Mouse (Mus musculus) embryo, embryonic 10.5 days (tissue): Measurements from ENCODE around the gene Arpc2.
A peak's percentile ranks its signal among the peaks of the same experiment; 100 is the strongest.

Experiments used
- DNase-seq: peaks from one replicate; pipeline ENCODE4 v3.0.0-alpha.2; 2015; ENCODE audit warnings: low spot score

The Arpc2 gene

DNA sequence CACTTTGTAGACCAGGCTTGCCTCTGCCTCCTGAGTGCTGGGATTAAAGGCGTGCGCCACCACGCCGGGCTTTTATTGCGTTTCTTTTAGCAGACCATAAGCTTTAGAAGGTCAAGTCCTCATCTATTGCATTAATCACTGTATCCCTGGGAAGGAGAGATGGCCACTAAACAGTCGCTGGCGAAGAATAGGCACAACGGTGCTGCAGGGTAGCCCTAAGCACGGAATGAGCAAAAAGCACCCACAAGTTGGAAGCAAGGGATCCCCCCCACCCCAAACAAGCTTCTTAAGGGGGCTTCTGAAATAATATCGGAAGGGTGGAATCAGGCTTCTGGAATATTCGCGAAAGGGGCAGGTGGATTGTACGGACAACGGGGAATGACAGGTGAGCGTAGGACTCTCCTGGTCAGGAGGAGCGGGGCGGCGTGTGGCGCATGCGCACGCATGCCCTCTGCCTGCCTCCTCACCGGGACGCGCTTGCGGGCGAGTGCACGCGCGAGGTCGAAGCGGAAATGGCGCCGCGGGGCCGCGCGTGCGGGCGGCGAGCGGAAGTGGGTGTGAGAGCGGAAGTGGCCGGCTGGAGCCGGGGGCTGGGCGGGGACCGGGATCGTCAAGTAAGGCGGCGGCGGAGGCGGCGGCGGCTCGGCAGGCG lies at the start of gene Arpc2:
Gene Arpc2, plus strand, starts transcription at position 147 of the 652 bp plus-strand sequence.
- DNase-seq: peak; percentile 94

DNA sequence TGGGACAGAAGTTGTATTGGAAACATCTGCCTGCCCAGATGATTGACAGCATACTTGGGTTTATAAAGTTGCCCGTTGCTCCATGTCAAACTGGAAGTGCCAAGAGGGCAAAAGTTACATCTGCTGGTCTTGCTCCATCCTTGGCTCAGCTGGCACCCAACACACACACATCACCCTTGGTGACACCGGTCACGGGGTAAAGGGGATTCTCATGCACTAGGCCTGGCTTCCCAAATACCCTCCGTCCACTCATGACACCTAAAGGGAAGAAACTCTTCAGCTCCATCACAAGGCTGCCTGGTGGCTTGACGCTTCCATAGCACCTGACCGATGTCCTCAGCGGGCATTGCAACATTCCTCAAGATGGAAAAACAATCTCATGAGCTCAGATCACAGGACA lies 45.4 kb upstream of the Arpc2 start:
- no peak for DNase-seq

DNA sequence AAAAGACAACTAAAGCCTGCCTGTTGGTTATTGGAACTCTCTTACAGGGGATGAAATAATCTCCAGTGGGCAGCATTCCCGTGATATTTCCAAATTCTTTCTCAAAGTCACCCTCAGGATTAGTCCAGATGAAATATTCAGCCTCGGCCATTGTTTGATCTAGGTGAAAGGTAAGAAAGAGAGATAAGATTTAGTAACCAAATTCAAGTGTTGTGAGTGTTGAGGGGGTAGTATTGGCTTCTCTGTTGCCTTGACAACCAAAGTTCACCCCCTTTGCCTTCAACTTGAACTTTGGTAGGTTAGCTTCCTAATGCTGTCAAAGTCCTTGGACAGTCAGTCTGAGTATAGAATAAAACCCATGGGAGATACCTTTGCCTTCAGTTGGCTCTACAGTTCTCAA lies 43.2 kb upstream of the Arpc2 start:
- DNase-seq: no peak

DNA sequence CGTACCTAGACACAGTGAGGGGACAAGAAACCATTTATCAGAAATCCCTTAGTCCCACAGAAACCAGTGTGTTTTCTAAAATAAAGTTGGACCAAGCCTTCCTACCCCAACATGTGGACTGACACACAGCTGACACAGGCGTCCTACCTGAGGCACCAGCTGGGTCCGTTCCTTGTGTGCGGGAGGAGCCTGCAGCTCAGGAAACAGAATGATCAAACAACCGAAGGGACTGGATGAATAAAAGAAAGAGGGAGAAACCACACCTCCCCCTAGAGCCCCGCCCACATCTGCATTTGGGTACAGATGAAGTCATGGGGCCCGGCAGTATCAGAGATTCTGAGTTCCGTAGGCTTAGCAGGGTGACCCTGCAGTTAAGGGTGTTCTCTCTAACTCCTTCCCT lies 41.4 kb upstream of the Arpc2 start, which contains the start of gene Cxcr1:
Gene Cxcr1, minus strand, starts transcription at position 187 of the 400 bp plus-strand sequence.
- no peak for DNase-seq

- peak; percentile 58 for DNase-seq
Measured at GRCm38 (mm10) chr1:74195961-74196360, 39.9 kb upstream of the Arpc2 start.

- DNase-seq: no peak
Measured at GRCm38 (mm10) chr1:74196621-74197419, 39.1 kb upstream of the Arpc2 start.

- no peak for DNase-seq
Measured at GRCm38 (mm10) chr1:74197726-74198470, 38.0 kb upstream of the Arpc2 start.

DNA sequence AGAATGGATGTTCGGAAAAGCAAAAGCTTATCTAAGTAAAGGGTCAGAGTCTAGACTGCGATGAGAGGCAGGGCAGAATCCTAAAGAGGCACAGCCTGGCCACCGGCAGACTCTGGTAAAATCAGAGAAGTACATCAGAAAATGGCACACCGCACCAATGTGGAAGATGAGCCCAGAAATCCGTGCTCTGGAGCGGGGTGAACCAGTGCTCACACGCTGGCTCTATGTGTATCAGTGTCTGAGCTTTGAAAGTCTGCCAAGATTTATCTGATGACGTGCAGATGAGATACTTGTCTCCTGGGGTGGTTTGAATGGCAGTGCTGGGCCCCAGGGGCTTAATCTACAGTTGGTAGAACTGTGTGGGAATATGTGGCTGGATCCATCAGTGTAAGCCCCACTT lies 36.8 kb upstream of the Arpc2 start:
- no peak for DNase-seq

DNA sequence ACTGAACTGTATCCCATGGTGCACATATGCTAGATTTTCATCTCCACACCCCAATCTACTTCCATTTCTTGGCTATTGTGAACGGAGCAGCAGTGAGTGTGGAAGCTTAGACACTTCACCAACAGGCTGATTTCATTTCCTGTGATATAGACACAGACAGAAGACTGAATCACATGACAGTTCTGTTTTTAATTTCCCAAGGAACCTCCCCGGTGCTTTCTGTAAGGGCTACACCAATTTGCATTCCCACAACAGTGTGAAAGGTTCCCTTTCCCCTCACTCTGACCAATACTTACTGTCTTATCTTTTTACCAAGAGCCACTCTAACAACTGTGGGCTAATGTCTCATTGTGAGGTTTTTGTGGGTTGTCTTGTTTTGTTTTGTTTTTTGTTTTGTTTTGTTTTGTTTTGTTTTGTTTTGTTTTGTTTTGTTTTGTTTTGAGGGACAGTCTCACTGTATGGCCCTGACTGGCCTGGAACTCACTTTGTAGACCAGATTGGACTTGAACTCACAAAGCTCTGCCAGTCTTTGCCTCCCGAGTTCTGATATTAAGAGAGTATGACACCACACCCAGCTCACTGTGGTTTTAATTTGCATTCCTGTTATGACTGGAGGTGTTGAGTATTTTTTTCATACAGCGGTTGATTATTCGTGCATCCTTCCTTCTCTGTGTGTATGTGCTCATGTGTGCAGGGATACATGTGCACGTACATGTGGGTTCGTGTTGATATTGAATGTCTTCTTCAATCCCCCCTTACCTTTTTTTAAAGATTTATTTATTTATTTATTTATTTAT lies 34.6 kb upstream of the Arpc2 start:
- DNase-seq: no peak

DNA sequence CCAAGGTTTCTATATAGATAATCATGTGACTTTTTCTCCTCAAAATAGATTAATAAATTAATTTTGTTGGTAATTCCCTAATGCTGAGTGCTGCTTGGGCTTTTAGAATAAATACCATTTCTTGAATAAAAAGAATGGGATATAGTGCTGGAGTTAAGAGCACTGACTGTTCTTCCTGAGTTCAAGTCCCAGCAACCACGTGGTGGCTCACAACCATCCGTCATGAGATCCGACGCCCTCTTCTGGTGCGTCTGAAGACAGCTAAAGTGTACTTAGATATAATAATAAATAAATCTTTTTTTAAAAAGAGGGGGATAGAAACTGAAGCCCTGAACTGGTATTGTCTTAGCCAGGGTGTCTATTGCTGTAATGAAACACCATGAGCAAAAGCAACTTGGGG lies 32.4 kb upstream of the Arpc2 start:
- DNase-seq: no peak

- DNase-seq: peak; percentile 71
Measured at GRCm38 (mm10) chr1:74205881-74206280, 30.0 kb upstream of the Arpc2 start.

DNA sequence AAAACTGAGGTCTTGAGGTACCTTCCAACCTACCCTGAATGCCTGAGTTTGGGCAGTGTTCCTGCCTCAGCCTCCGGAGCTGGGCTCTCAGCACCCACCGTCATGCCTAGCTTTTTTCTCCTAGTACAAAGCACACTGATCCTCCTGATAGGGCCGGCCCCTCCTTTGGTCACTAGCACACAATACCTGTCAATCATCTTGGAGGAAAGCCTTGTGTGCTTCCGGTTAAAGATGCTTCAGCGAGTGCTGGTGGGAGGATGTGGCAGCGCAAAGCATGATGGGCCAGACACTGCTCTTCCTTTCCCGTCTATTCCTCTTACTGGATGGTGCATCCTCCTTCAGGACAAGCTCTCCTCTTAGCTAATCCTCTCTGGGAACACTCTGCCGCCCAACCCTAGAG lies 29.2 kb upstream of the Arpc2 start:
- no peak for DNase-seq

DNA sequence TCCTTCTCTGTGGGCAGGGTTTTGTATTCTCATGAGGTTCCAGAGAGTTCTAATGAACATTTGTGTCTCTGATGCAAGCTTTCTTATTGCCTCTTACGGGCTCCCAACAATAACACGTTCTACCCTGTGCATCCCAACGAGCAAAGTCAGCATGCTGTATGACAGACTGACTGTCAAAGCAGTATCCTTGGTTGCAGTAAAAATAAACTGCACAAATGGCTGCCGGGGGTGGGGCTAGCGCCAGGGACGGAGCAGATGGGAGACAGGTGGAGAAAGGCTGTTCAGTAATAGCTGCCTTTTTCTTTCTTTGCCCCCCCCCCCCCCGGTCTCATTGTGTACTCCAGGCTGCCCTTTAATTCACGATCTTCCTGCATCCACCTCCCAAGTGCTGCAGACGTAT lies 28.0 kb upstream of the Arpc2 start:
- DNase-seq: no peak

GRCm38 (mm10) chr1:74208941-74209340 lies 26.9 kb upstream of the Arpc2 start:
- DNase-seq: no peak

DNA sequence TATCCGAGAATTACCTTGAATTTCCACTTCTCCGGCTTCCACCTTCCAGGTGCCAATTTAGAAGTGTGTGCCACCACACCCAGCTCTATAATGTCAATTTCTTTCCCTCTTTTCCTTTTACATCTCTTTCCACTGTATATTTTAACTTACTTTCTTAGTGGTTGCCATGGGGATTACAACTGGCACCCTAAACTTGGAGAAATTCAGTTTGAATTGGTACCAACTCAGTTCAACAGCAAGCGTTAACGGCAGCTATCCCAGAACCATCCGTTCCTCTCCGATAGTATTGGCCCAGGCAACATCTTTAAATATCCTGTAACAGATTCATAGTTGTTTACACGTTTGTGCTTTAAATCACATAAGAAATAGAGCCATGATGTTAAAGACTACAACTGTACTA lies 16.0 kb upstream of the Arpc2 start:
- no peak for DNase-seq

DNA sequence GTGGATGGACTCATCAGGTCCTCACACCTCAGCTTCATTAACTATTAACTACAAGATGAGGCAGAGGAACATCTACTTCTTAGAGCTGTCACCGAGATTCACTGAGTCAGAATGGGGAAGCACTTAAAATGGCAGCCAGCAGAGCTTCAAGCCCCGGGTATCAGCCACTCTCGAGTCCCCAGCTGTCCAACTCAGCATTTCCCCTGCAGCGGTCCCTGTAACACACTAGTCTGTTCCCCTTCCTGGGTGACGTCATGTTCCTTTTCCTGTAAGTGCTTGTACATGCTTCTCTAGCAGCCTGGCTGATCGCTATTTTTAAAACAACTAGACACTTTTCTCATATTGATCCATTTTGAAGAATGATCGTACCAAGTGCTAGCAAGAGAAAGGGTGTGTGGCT lies 8.6 kb upstream of the Arpc2 start:
- no peak for DNase-seq

DNA sequence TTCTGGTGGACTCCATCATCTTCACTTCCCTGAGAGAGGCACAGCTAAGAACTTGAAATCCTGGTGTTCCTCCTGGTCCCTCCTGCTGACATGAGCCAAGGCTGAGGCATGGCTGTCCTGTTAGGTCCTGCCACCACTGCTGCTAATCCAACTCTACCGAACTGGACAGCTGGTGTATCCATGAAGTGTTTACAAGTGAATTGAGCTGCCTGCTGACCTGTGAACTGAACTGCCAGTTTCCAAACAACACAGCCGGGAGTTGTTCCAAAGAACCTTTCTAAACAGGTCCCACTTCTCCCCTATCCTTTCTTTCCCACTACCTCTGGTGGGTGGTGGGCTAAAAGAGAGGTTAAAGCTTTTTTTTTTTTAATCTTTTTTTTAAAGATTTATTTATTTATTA lies 5.9 kb upstream of the Arpc2 start:
- DNase-seq: no peak

DNA sequence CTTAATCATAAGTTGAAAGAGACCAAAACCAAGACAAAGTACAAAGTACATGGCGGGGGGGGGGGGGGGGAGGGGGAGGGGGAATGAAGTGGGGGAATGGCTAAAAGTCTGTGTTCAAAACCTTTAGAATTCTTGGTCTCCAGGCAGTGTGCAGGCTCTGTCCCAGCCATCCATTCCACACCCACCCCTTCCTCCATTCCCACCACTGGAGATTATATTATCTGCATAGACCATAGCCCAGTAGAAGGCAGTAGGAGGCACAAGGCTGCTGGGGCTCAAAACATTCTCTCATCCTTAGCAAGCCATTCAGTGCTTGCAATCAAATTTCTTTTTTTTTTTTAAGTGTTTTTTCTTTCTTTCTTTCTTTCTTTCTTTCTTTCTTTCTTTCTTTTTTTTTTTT lies 4.9 kb upstream of the Arpc2 start:
- no peak for DNase-seq

- peak; percentile 54 for DNase-seq
Measured at GRCm38 (mm10) chr1:74236590-74237317, 870 bp downstream of the Arpc2 start.

GRCm38 (mm10) chr1:74237671-74238070 lies 1.8 kb downstream of the Arpc2 start:
- no peak for DNase-seq

DNA sequence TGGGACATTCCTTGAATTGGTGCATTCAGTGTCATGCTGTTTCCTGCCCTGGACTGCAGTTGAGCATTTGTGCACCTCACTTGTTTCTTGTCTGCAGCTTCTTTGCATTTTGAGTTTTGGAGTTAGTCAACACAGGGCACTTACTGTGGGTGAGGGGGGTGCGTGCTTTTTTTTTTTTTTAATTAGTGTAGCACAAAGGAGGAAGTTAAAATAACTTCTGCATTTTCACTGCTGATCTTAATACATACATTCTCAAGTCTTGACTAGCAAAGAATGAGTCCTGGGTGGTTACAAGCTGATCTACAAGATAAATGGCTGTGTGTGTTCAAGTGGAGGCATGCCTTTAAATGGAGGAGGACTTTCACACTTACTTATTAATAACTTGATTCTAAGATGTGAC lies 2.3 kb downstream of the Arpc2 start:
- DNase-seq: no peak
